29 mouse cellular contexts compared by ENCODE assay signal in the genomic region with DNA sequence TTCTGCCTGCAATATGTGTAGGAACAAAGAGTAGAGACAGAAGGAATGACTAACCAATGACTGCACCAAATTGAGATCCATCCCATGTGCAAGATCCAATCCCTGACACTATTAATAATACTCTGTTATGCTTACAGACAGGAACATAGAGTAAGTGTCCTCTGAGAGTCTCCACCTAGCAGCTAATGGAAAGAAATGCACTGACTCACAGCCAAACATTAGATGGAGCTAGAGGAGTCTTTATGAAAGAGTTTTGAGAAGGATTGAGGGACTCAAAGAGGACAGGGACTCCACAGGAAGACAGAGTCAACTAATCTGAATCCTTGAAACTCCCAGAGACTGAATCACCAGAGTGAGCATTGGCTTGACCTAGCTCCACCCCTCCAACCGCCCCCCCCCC.
DNase-seq lines count a peak whose midpoint lies in the region; ATAC-seq and TF ChIP-seq lines count a peak whose summit lies in the region.
"Had no signal": no experiment of that assay in that cellular context is flagged by ENCODE, and none has a peak within 500 bp of the region (broad histone marks: within the 10 kb centered on the region; RNA-seq: fewer than 3 reads in every experiment).

No protein-coding gene starts in this region.

- TF ChIP-seq CTCF in layer of hippocampus, adult 2 months (conservative IDR thresholded peaks at IDR 0.05), result peak; percentile 56
- TF ChIP-seq CTCF in midbrain, postnatal 0 days (IDR thresholded peaks at IDR 0.05), result 0 out of 2 replicates have a peak, but pooled peaks have one; percentile 3

- WGBS in midbrain, postnatal 0 days, result 100% methylated on average over 1 of the region's 1 CpGs
- WGBS in midbrain, embryonic 16.5 days, result 86% methylated on average over 1 of the region's 1 CpGs

- H3K27me3 ChIP-seq in midbrain, postnatal 0 days (ENCODE audit: insufficient read depth, low read length), result no peaks in the 10 kb centered on the region
- no peaks in the 10 kb centered on the region for H3K27me3 ChIP-seq in midbrain, embryonic 16.5 days (ENCODE audit: control insufficient read depth, insufficient read depth, low read depth, low read length)
- H3K27me3 ChIP-seq: embryonic facial prominence, embryonic 13.5 days; embryonic facial prominence, embryonic 15.5 days; forebrain, embryonic 12.5 days; Patski had no signal

- ATAC-seq in frontal cortex, adult (ENCODE audit: low TSS enrichment), result peak; percentile 52
- no peak for ATAC-seq in midbrain, postnatal 0 days (ENCODE audit: low FRiP score)
- no peak for ATAC-seq in midbrain, embryonic 16.5 days
- ATAC-seq: activated CD4-positive, CD25-positive, alpha-beta regulatory T cell, adult 4 months; CD4-positive, CD25-positive, alpha-beta regulatory T cell, adult 4 months; forebrain, embryonic 14.5 days; forebrain, embryonic 16.5 days; Patski had no signal

- no peak for DNase-seq in frontal cortex, postnatal 14 days (ENCODE audit: low spot score in 2 of 2)
- DNase-seq in layer of hippocampus, adult 2 months (ENCODE audit: low spot score in 2 of 2), result no peak
- DNase-seq in layer of hippocampus, postnatal 25 days (ENCODE audit: extremely low spot score in 1 of 2, low spot score in 1 of 2), result no peak
- no peak for DNase-seq in midbrain, postnatal 0 days (ENCODE audit: low spot score)
- peak; percentile 40 for DNase-seq in brain, adult 2 months (ENCODE audit: low read depth, low spot score)
- no peak for DNase-seq in ovary, postnatal 14 days (ENCODE audit: low spot score)
- DNase-seq: adrenal gland, adult 8-10 months; adrenal gland, postnatal 14 days; adrenal gland, postnatal 36 days; B cell, adult 2 months; cerebellum, adult 11 months; cerebellum, adult 18-20 months; cerebellum, adult 8-10 months; cerebellum, adult 9-11 months; cerebellum, postnatal 14 days; cerebellum, postnatal 36 days; embryo, embryonic 11 days had no signal

- H3K9me3 ChIP-seq in midbrain, postnatal 0 days (ENCODE audit: low read length), result no peaks in the 10 kb centered on the region
- no peaks in the 10 kb centered on the region for H3K9me3 ChIP-seq in midbrain, embryonic 16.5 days (replicated peaks; ENCODE audit: control insufficient read depth, low read length, poor library complexity, severe bottlenecking)
- H3K9me3 ChIP-seq: embryonic facial prominence, embryonic 13.5 days; embryonic facial prominence, embryonic 15.5 days; forebrain, embryonic 10.5 days; forebrain, embryonic 12.5 days had no signal

- no peak overlapping the region for H3K4me3 ChIP-seq in layer of hippocampus, adult 2 months
- no peak overlapping the region for H3K4me3 ChIP-seq in midbrain, postnatal 0 days (ENCODE audit: low read depth, low read length)
- no peak overlapping the region for H3K4me3 ChIP-seq in midbrain, embryonic 16.5 days (ENCODE audit: low read depth, low read length)
- H3K4me3 ChIP-seq: embryonic facial prominence, embryonic 13.5 days; embryonic facial prominence, embryonic 15.5 days; erythroblast, embryonic 14.5 days; forebrain, embryonic 10.5 days; forebrain, embryonic 12.5 days had no signal

- H3K9ac ChIP-seq in midbrain, postnatal 0 days (replicated peaks; ENCODE audit: low read length, poor library complexity, severe bottlenecking), result no peak overlapping the region
- no peak overlapping the region for H3K9ac ChIP-seq in midbrain, embryonic 16.5 days (ENCODE audit: low read depth, low read length)
- H3K9ac ChIP-seq: embryonic facial prominence, embryonic 13.5 days; embryonic facial prominence, embryonic 15.5 days; forebrain, embryonic 12.5 days had no signal

- H3K4me2 ChIP-seq in midbrain, postnatal 0 days (ENCODE audit: low read depth, low read length, poor library complexity, severe bottlenecking), result no peak overlapping the region
- no peak overlapping the region for H3K4me2 ChIP-seq in midbrain, embryonic 16.5 days (ENCODE audit: low read length)
- H3K4me2 ChIP-seq: embryonic facial prominence, embryonic 13.5 days; embryonic facial prominence, embryonic 15.5 days; forebrain, embryonic 12.5 days had no signal

- H3K4me1 ChIP-seq in midbrain, postnatal 0 days (ENCODE audit: insufficient read depth, low read length), result no peaks in the 10 kb centered on the region
- H3K4me1 ChIP-seq in midbrain, embryonic 16.5 days (ENCODE audit: control insufficient read depth, insufficient read depth, low read length), result no peaks in the 10 kb centered on the region
- H3K4me1 ChIP-seq: embryonic facial prominence, embryonic 13.5 days; embryonic facial prominence, embryonic 15.5 days; forebrain, embryonic 10.5 days; forebrain, embryonic 12.5 days had no signal

- H3K27ac ChIP-seq in layer of hippocampus, adult 2 months, result no peak overlapping the region
- no peak overlapping the region for H3K27ac ChIP-seq in midbrain, postnatal 0 days (ENCODE audit: low read depth, low read length)
- no peak overlapping the region for H3K27ac ChIP-seq in midbrain, embryonic 16.5 days (ENCODE audit: low read length)
- H3K27ac ChIP-seq: embryonic facial prominence, embryonic 13.5 days; embryonic facial prominence, embryonic 15.5 days; forebrain, embryonic 10.5 days; forebrain, embryonic 12.5 days had no signal

- H3K36me3 ChIP-seq in midbrain, postnatal 0 days (ENCODE audit: insufficient read depth, low read length), result no peaks in the 10 kb centered on the region
- H3K36me3 ChIP-seq in midbrain, embryonic 16.5 days (ENCODE audit: control insufficient read depth, insufficient read depth, low read length), result no peaks in the 10 kb centered on the region
- H3K36me3 ChIP-seq: embryonic facial prominence, embryonic 13.5 days; embryonic facial prominence, embryonic 15.5 days; forebrain, embryonic 10.5 days; forebrain, embryonic 12.5 days had no signal
